Mouse (Mus musculus): ENCODE results near the gene Astn2. TPM values are rescaled to one million over a fixed set of nuclear protein-coding genes. Genes with fewer than 3 reads are reported as not detected.

Astn2 gene
- polyA plus RNA-seq, 1 experiment from 2014 or later: 0.18 TPM

GRCm38 (mm10) chr4:65402836-65403634 is 1001.4 kb downstream of the Astn2 start:
- TF ChIP-seq CTCF (IDR thresholded peaks at IDR 0.05; ENCODE audit: low read depth): no peak
- WGBS: 59% methylated on average over 6 of the region's 6 CpGs
- no peak for ATAC-seq
- Histone ChIP-seq H3K4me2 (replicated peaks; ENCODE audit: low read depth) (no peak overlapping the region), H3K9ac (ENCODE audit: low read depth, low read length) (no peak overlapping the region), H3K9me3 (ENCODE audit: control insufficient read depth) (no peaks in the 10 kb centered on the region), H3K4me1 (replicated peaks; ENCODE audit: control insufficient read depth, insufficient read depth, low read length) (no peaks in the 10 kb centered on the region), H3K4me3 (ENCODE audit: low read depth, low read length) (no peak overlapping the region), H3K27me3 (replicated peaks; ENCODE audit: control insufficient read depth, insufficient read depth, low read length) (no peaks in the 10 kb centered on the region), H3K27ac (ENCODE audit: low read depth, low read length) (no peak overlapping the region), H3K36me3 (ENCODE audit: control insufficient read depth, insufficient read depth) (no peaks in the 10 kb centered on the region)

GRCm38 (mm10) chr4:65402286-65402685 is 1002.1 kb downstream of the Astn2 start:
- no peak overlapping the region for H3K27ac ChIP-seq (ENCODE audit: low read depth, low read length)
- H3K36me3 ChIP-seq (ENCODE audit: control insufficient read depth, insufficient read depth): no peaks in the 10 kb centered on the region
- no peak for TF ChIP-seq CTCF (IDR thresholded peaks at IDR 0.05; ENCODE audit: low read depth)
- H3K4me3 ChIP-seq (ENCODE audit: low read depth, low read length): no peak overlapping the region
- H3K4me2 ChIP-seq (replicated peaks; ENCODE audit: low read depth): no peak overlapping the region
- no peaks in the 10 kb centered on the region for H3K4me1 ChIP-seq (replicated peaks; ENCODE audit: control insufficient read depth, insufficient read depth, low read length)
- ATAC-seq: no peak
- H3K9me3 ChIP-seq (ENCODE audit: control insufficient read depth): no peaks in the 10 kb centered on the region
- WGBS: 68% methylated on average over 5 of the region's 5 CpGs
- H3K27me3 ChIP-seq (replicated peaks; ENCODE audit: control insufficient read depth, insufficient read depth, low read length): no peaks in the 10 kb centered on the region
- H3K9ac ChIP-seq (ENCODE audit: low read depth, low read length): no peak overlapping the region

- no peak for TF ChIP-seq CTCF (IDR thresholded peaks at IDR 0.05; ENCODE audit: low read depth)
- Histone ChIP-seq H3K27ac (ENCODE audit: low read depth, low read length) (no peak overlapping the region), H3K4me3 (ENCODE audit: low read depth, low read length) (no peak overlapping the region), H3K4me1 (replicated peaks; ENCODE audit: control insufficient read depth, insufficient read depth, low read length) (no peaks in the 10 kb centered on the region), H3K9ac (ENCODE audit: low read depth, low read length) (no peak overlapping the region), H3K9me3 (ENCODE audit: control insufficient read depth) (no peaks in the 10 kb centered on the region), H3K36me3 (ENCODE audit: control insufficient read depth, insufficient read depth) (no peaks in the 10 kb centered on the region), H3K27me3 (replicated peaks; ENCODE audit: control insufficient read depth, insufficient read depth, low read length) (no peaks in the 10 kb centered on the region), H3K4me2 (replicated peaks; ENCODE audit: low read depth) (no peak overlapping the region)
- ATAC-seq: no peak
- 87% methylated on average over 4 of the region's 4 CpGs for whole genome bisulfite sequencing
Observed at GRCm38 (mm10) chr4:65399457-65399856, 1005.0 kb downstream of the Astn2 start.

- WGBS: 58% methylated on average over 3 of the region's 3 CpGs
- Histone ChIP-seq H3K4me3 (ENCODE audit: low read depth, low read length) (no peak overlapping the region), H3K9me3 (ENCODE audit: control insufficient read depth) (no peaks in the 10 kb centered on the region), H3K36me3 (ENCODE audit: control insufficient read depth, insufficient read depth) (no peaks in the 10 kb centered on the region), H3K4me2 (replicated peaks; ENCODE audit: low read depth) (no peak overlapping the region), H3K27me3 (replicated peaks; ENCODE audit: control insufficient read depth, insufficient read depth, low read length) (no peaks in the 10 kb centered on the region), H3K4me1 (replicated peaks; ENCODE audit: control insufficient read depth, insufficient read depth, low read length) (no peaks in the 10 kb centered on the region), H3K27ac (ENCODE audit: low read depth, low read length) (no peak overlapping the region), H3K9ac (ENCODE audit: low read depth, low read length) (no peak overlapping the region)
- no peak for TF ChIP-seq CTCF (IDR thresholded peaks at IDR 0.05; ENCODE audit: low read depth)
- ATAC-seq: no peak
Observed at GRCm38 (mm10) chr4:65396806-65397205, 1007.6 kb downstream of the Astn2 start.

GRCm38 (mm10) chr4:65391001-65391400 is 1013.4 kb downstream of the Astn2 start:
- Histone ChIP-seq H3K9me3 (ENCODE audit: control insufficient read depth) (no peaks in the 10 kb centered on the region), H3K27me3 (replicated peaks; ENCODE audit: control insufficient read depth, insufficient read depth, low read length) (no peaks in the 10 kb centered on the region), H3K27ac (ENCODE audit: low read depth, low read length) (no peak overlapping the region), H3K4me3 (ENCODE audit: low read depth, low read length) (no peak overlapping the region), H3K9ac (ENCODE audit: low read depth, low read length) (no peak overlapping the region), H3K36me3 (ENCODE audit: control insufficient read depth, insufficient read depth) (no peaks in the 10 kb centered on the region), H3K4me2 (replicated peaks; ENCODE audit: low read depth) (no peak overlapping the region), H3K4me1 (replicated peaks; ENCODE audit: control insufficient read depth, insufficient read depth, low read length) (no peaks in the 10 kb centered on the region)
- no peak for ATAC-seq
- no peak for TF ChIP-seq CTCF (IDR thresholded peaks at IDR 0.05; ENCODE audit: low read depth)
- WGBS: 75% methylated on average over 4 of the region's 4 CpGs

- H3K27me3 ChIP-seq (replicated peaks; ENCODE audit: control insufficient read depth, insufficient read depth, low read length): no peaks in the 10 kb centered on the region
- WGBS: 88% methylated on average over 4 of the region's 4 CpGs
Observed at GRCm38 (mm10) chr4:65383070-65383469, 1021.3 kb downstream of the Astn2 start.

More at GRCm38 (mm10) chr4:65383070-65383469, 1021.3 kb downstream of the Astn2 start:
- H3K4me1 ChIP-seq (replicated peaks; ENCODE audit: control insufficient read depth, insufficient read depth, low read length): no peaks in the 10 kb centered on the region
- no peaks in the 10 kb centered on the region for H3K9me3 ChIP-seq (ENCODE audit: control insufficient read depth)
- H3K36me3 ChIP-seq (ENCODE audit: control insufficient read depth, insufficient read depth): no peaks in the 10 kb centered on the region
- TF ChIP-seq CTCF (IDR thresholded peaks at IDR 0.05; ENCODE audit: low read depth): no peak
- H3K27ac ChIP-seq (ENCODE audit: low read depth, low read length): no peak overlapping the region
- H3K4me3 ChIP-seq (ENCODE audit: low read depth, low read length): no peak overlapping the region
- no peak for ATAC-seq
- H3K9ac ChIP-seq (ENCODE audit: low read depth, low read length): no peak overlapping the region
- H3K4me2 ChIP-seq (replicated peaks; ENCODE audit: low read depth): no peak overlapping the region
